Mouse (Mus musculus) forebrain, postnatal 0 days (tissue): ENCODE measurements around the gene Bsn. TPM values are rescaled to one million over a fixed set of nuclear protein-coding genes. Genes with fewer than 3 reads are reported as not detected.

ENCODE experiments used
- ATAC-seq: fragments of 200-750 bp; cut with Nextera tagmentation; 2 replicates; pipeline ENCODE4 v1.8.0; 2017; ENCODE audit warnings: mild to moderate bottlenecking, moderate library complexity
- DNase-seq: peaks from one replicate; pipeline ENCODE4 v3.0.0-alpha.2; 2015
- H3K27ac ChIP-seq: fragments of 300-500 bp; sonication (generic); 2 replicates; pipeline ENCODE4 v1.5.1; 2014; ENCODE audit warnings: low read depth, mild to moderate bottlenecking, antibody characterized with exemption, low read length, moderate library complexity, mixed read lengths
- H3K27me3 ChIP-seq: fragments of 300-500 bp; sonication (generic); 2 replicates; pipeline ENCODE4 v1.6.1; 2014; ENCODE audit warnings: mild to moderate bottlenecking, low read length, mixed read lengths; ENCODE audit not compliant: insufficient read depth
- H3K36me3 ChIP-seq: fragments of 300-500 bp; sonication (generic); 2 replicates; pipeline ENCODE4 v1.6.1; 2014; ENCODE audit warnings: mild to moderate bottlenecking, moderate library complexity; ENCODE audit not compliant: insufficient read depth
- H3K4me1 ChIP-seq: fragments of 300-500 bp; sonication (generic); 2 replicates; pipeline ENCODE4 v1.6.1; 2014; ENCODE audit warnings: antibody characterized with exemption; ENCODE audit not compliant: insufficient read depth
- H3K4me2 ChIP-seq: fragments of 300-500 bp; sonication (generic); 2 replicates; pipeline ENCODE4 v1.6.1; 2014; ENCODE audit warnings: low read depth, mild to moderate bottlenecking, moderate library complexity
- H3K4me3 ChIP-seq: fragments of 300-500 bp; sonication (generic); 2 replicates; pipeline ENCODE4 v1.5.1; 2014; ENCODE audit warnings: low read depth, low read length, mixed read lengths
- H3K9ac ChIP-seq: fragments of 300-500 bp; sonication (generic); 2 replicates; pipeline ENCODE4 v1.6.1; 2014; ENCODE audit warnings: mild to moderate bottlenecking
- H3K9me3 ChIP-seq: fragments of 300-500 bp; sonication (generic); 2 replicates; pipeline ENCODE4 v1.6.1; 2016; ENCODE audit warnings: low read length
- CTCF ChIP-seq: sonication (generic); IDR thresholded peaks from 2 replicates; pipeline ENCODE4 v1.5.1; 2016; ENCODE audit warnings: antibody characterized with exemption, control low read depth, low read depth
- WGBS: fragments of 180-500 bp; shearing (Covaris S2); extraction: QIAGEN DNeasy Blood & Tissue Kit; methylation state at CpG from one replicate; pipeline ENCODE4 v1.1.7; 2014; 5-methylcytosine and 5-hydroxymethylcytosine counted together
- polyA plus RNA-seq: library from polyadenylated mRNA; unstranded; fragments of >200 nt; fragmentation: Nextera tagmentation; extraction: Ambion mirVana; gene quantifications from 2 replicates; pipeline ENCODE4 v1.2.1, GENCODE M21; 2015
- total RNA-seq: library from RNA; depleted of rRNA; stranded (reverse); fragments of >200 nt; gene quantifications from 2 replicates; pipeline ENCODE4 v1.2.3, GENCODE M21; 2014

The Bsn gene
- total and polyA plus RNA-seq, 2 experiments from 2014 or later: 5.5 to 34.1 TPM

- Histone ChIP-seq H3K4me3 (no peak overlapping the region), H3K36me3 (peaks cover 11% of the 10 kb centered on the region; the same call in 1 of the 2 replicates), H3K4me1 (no peaks in the 10 kb centered on the region), H3K4me2 (no peak overlapping the region), H3K27me3 (no peaks in the 10 kb centered on the region), H3K9ac (no peak overlapping the region), H3K27ac (no peak overlapping the region), H3K9me3 (no peaks in the 10 kb centered on the region)
- ATAC-seq: no peak
- no peak for TF ChIP-seq CTCF
- 92% methylated on average over 4 of the region's 4 CpGs for WGBS
- DNase-seq: no peak
Measured at GRCm38 (mm10) chr9:108123916-108124315, 66.3 kb downstream of the Bsn start.

DNA sequence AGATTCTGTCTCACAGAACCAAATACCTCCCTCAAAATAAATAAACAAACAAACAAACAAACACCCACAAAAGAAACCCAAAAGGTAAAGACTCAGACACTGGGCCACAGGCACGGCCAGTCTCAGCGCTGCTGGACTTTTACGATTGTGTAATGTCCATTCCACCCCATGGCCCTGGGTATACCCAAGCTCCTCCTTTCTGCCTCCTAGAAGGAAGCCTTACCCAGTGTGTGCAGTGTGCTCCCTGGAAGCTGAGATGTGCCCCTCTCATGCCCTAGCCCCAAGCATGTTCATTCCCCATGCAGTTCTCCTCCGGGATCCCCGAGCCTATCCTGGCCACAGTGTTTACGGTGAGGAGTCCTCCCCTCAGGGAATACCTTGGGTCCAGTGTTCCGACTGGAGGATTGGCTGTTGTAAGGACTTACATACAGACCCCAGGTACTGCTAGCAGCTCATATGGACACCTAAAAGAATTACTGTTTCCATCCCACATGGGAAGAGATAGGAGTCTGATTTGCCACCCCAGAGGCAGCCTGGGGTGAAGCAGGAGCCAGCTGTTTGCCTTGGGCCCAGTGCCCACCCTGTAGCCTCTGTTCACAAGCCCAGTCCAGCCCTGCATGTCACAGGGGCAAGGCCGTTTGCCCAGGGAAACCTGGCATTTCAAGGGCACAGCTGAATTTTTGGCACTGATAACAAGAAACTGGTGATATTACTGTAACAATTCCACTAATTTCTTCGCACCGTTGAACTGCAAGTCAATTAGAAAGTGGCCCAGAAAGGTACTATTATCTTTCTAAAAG is 68.8 kb downstream of the Bsn start:
- Histone ChIP-seq H3K4me2 (no peak overlapping the region), H3K36me3 (peaks cover 21% of the 10 kb centered on the region; the same call in 1 of the 2 replicates), H3K9me3 (no peaks in the 10 kb centered on the region), H3K4me1 (no peaks in the 10 kb centered on the region), H3K4me3 (no peak overlapping the region), H3K27me3 (no peaks in the 10 kb centered on the region), H3K27ac (no peak overlapping the region), H3K9ac (no peak overlapping the region)
- WGBS: 87% methylated on average over 10 of the region's 10 CpGs
- ATAC-seq (no peak), DNase-seq (no peak)
- no peak for TF ChIP-seq CTCF

- H3K4me1 ChIP-seq: no peaks in the 10 kb centered on the region
- DNase-seq: no peak
- no peak overlapping the region for H3K4me3 ChIP-seq
- no peak for TF ChIP-seq CTCF
- H3K27me3 ChIP-seq: no peaks in the 10 kb centered on the region
- H3K27ac ChIP-seq: no peak overlapping the region
- WGBS: 91% methylated on average over 8 of the region's 8 CpGs
- no peak for ATAC-seq
- no peak overlapping the region for H3K4me2 ChIP-seq
- H3K36me3 ChIP-seq: peaks cover 22% of the 10 kb centered on the region
- H3K9ac ChIP-seq: no peak overlapping the region
- H3K9me3 ChIP-seq: no peaks in the 10 kb centered on the region
Measured at GRCm38 (mm10) chr9:108120671-108121070, 69.5 kb downstream of the Bsn start.

- Histone ChIP-seq H3K36me3 (peaks cover 24% of the 10 kb centered on the region), H3K4me2 (no peak overlapping the region), H3K9me3 (no peaks in the 10 kb centered on the region), H3K4me1 (no peaks in the 10 kb centered on the region), H3K9ac (no peak overlapping the region), H3K27me3 (no peaks in the 10 kb centered on the region), H3K27ac (no peak overlapping the region), H3K4me3 (no peak overlapping the region)
- no peak for TF ChIP-seq CTCF
- DNase-seq: no peak
- no peak for ATAC-seq
- 50% methylated on average over 9 of the region's 11 CpGs for WGBS
Measured at GRCm38 (mm10) chr9:108119891-108120411, 70.2 kb downstream of the Bsn start.

DNA sequence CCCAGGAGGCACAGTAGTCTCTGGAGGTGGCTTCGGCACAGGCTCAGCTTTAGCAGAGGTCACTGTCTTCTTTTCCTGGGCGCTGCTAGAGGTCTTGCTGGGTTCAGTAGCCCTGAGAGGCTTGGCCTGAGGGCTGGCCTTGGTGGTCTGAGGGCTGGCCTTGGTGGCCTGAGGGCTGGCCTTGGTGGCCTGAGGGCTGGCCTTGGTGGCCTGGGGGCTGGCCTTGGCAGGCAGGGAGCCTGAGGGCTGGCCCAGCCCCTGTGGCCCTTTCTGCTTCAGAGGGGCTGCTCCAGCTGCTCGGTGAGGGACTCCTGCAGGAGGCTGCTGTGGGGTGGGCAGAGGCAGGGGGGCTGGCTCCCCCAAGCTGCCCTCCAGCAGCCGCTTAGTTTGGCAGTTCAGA is 73.0 kb downstream of the Bsn start:
- 49% methylated on average over 4 of the region's 4 CpGs for WGBS
- H3K9me3 ChIP-seq: no peaks in the 10 kb centered on the region
- H3K4me3 ChIP-seq: no peak overlapping the region
- H3K27me3 ChIP-seq: no peaks in the 10 kb centered on the region
- no peak for TF ChIP-seq CTCF
- no peak overlapping the region for H3K4me2 ChIP-seq
- DNase-seq: no peak
- no peak overlapping the region for H3K9ac ChIP-seq
- 0 out of 2 replicates have a peak, but pooled peaks have one; percentile 14 for ATAC-seq
- no peak overlapping the region for H3K27ac ChIP-seq
- peaks cover 52% of the 10 kb centered on the region for H3K36me3 ChIP-seq
- H3K4me1 ChIP-seq: no peaks in the 10 kb centered on the region

DNA sequence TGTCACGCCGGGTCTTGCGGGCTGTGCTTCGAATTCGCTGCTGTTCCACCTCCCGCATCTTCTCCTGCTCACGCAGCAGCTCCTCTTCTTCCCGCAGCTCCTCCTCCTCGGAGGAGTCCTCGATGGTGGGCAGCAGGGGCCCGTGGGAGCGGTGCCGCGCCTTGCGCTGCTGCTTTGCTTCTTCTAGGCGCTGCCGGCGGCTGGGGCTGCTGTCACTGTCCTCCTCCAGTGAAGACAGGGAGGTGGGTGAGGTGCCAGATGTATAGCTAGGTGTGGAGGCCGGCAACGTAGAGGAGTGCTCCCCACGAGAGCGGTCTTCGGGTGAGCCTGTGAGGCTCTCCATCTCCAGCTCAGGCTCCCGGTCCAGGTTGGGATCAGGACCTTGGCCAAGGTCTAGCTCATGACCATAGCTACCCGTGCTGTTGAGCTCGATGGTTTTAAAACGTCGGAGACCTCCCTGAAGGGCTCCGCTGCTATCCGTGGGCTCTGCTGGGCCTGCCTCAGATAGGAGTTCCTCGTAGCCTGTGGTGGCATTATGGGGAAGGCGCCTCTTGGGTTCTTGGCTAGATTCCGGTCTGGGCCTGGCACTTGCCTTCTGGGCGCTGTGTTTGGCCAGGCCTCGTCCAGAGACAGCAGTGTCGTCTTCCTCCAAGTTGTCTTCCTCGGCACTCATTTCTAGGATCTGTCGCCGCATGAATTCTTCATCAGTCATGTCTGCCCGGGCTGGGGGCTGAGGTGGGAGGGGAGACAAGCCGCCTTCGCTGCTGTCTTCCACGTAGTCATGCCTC is 74.7 kb downstream of the Bsn start:
- 80% methylated on average over 43 of the region's 43 CpGs for WGBS
- TF ChIP-seq CTCF: no peak
- Histone ChIP-seq H3K4me3 (no peak overlapping the region), H3K9me3 (no peaks in the 10 kb centered on the region), H3K4me1 (no peaks in the 10 kb centered on the region), H3K36me3 (peaks cover 67% of the 10 kb centered on the region), H3K27me3 (no peaks in the 10 kb centered on the region), H3K9ac (no peak overlapping the region), H3K4me2 (no peak overlapping the region), H3K27ac (no peak overlapping the region)
- DNase-seq (no peak), ATAC-seq (no peak)
